Mouse (Mus musculus) testis, adult 2 months (tissue): ENCODE results near the gene Tgfbr3. TPM values are rescaled to one million over a fixed set of nuclear protein-coding genes. Genes with fewer than 3 reads are reported as not detected.

Source experiments
- H3K27ac ChIP-seq: fragments of 200-500 bp; 2 replicates; pipeline ENCODE4 v1.5.1; 2012; ENCODE audit warnings: low read depth, low read length; ENCODE audit not compliant: control insufficient read depth, insufficient read depth
- H3K27me3 ChIP-seq: fragments of 200-500 bp; 2 replicates; pipeline ENCODE4 v1.6.1; 2012; ENCODE audit warnings: mild to moderate bottlenecking, low read length, moderate library complexity; ENCODE audit not compliant: control insufficient read depth, insufficient read depth
- H3K36me3 ChIP-seq: fragments of 200-500 bp; 2 replicates; pipeline ENCODE4 v1.6.1; 2012; ENCODE audit warnings: mild to moderate bottlenecking, low read length; ENCODE audit not compliant: control insufficient read depth, insufficient read depth
- H3K4me1 ChIP-seq: fragments of 200-500 bp; 2 replicates; pipeline ENCODE4 v1.6.1; 2012; ENCODE audit warnings: low read length; ENCODE audit not compliant: control insufficient read depth, insufficient read depth
- H3K4me3 ChIP-seq: fragments of 200-500 bp; 2 replicates; pipeline ENCODE4 v1.5.1; 2012; ENCODE audit warnings: low read depth, mild to moderate bottlenecking, low read length, moderate library complexity, mixed read lengths; ENCODE audit not compliant: control insufficient read depth
- CTCF ChIP-seq: fragments of 200-500 bp; IDR thresholded peaks from 2 replicates; pipeline ENCODE4 v1.5.1; 2012; ENCODE audit warnings: low read depth, mild to moderate bottlenecking, inconsistent platforms, low read length, moderate library complexity; ENCODE audit not compliant: control insufficient read depth, insufficient read depth, insufficient replicate concordance
- POLR2A ChIP-seq: fragments of 200-500 bp; IDR thresholded peaks from 2 replicates; pipeline ENCODE4 v1.6.1; 2012; ENCODE audit warnings: low read depth, mild to moderate bottlenecking, inconsistent platforms, low read length, moderate library complexity; ENCODE audit not compliant: control insufficient read depth
- polyA plus RNA-seq: library from polyadenylated mRNA; depleted of rRNA; stranded (reverse); fragments of >200 nt; gene quantifications from 2 replicates; pipeline ENCODE4 v1.2.3, GENCODE M21; 2012

The Tgfbr3 gene
- polyA plus RNA-seq, 1 experiment, result 8.4 TPM

- H3K4me1 ChIP-seq, result peaks cover 7% of the 10 kb centered on the region
- no peak for TF ChIP-seq CTCF
- no peak for TF ChIP-seq POLR2A
- H3K27ac ChIP-seq, result peak overlapping the region; percentile 57
- no peaks in the 10 kb centered on the region for H3K27me3 ChIP-seq
- H3K36me3 ChIP-seq, result no peaks in the 10 kb centered on the region
- H3K4me3 ChIP-seq, result no peak overlapping the region
These were observed 211.5 kb downstream of the Tgfbr3 start for GRCm38 (mm10) chr5:107077900-107078299.

- H3K4me3 ChIP-seq, result no peak overlapping the region
- no peak for TF ChIP-seq POLR2A
- no peak for TF ChIP-seq CTCF
- H3K27ac ChIP-seq, result peak overlapping the region; percentile 77
- H3K36me3 ChIP-seq, result no peaks in the 10 kb centered on the region
- no peaks in the 10 kb centered on the region for H3K27me3 ChIP-seq
- H3K4me1 ChIP-seq, result peaks cover 7% of the 10 kb centered on the region
These were observed 214.3 kb downstream of the Tgfbr3 start for GRCm38 (mm10) chr5:107074980-107075583.

DNA sequence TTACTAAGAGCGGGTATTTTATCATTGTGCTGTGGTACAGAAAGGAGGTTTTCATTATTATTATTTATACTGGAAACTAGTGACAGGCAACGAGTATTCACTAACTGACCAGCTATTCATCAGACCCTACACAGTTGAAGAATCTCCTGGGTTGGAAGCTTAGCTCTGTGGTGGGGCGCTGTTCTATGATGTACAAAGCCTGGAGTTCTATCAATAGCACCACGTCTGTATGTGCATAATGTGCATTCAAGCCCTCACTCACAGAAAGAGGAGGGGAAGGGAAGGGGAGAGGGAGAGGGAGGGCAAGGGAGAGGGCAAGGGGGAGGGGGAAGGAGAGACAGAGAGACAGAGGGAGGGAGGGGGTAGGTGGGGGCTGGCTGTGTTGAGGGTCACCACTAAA is 215.1 kb downstream of the Tgfbr3 start:
- Histone ChIP-seq H3K4me1 (peaks cover 5% of the 10 kb centered on the region), H3K27me3 (no peaks in the 10 kb centered on the region), H3K27ac (no peak overlapping the region), H3K4me3 (no peak overlapping the region), H3K36me3 (no peaks in the 10 kb centered on the region)
- no peak for TF ChIP-seq CTCF
- TF ChIP-seq POLR2A, result no peak

GRCm38 (mm10) chr5:107073536-107073935 is 215.9 kb downstream of the Tgfbr3 start:
- Histone ChIP-seq H3K27me3 (no peaks in the 10 kb centered on the region), H3K4me1 (peaks cover 4% of the 10 kb centered on the region), H3K27ac (no peak overlapping the region), H3K36me3 (no peaks in the 10 kb centered on the region), H3K4me3 (no peak overlapping the region)
- TF ChIP-seq POLR2A (no peak), CTCF (no peak)

DNA sequence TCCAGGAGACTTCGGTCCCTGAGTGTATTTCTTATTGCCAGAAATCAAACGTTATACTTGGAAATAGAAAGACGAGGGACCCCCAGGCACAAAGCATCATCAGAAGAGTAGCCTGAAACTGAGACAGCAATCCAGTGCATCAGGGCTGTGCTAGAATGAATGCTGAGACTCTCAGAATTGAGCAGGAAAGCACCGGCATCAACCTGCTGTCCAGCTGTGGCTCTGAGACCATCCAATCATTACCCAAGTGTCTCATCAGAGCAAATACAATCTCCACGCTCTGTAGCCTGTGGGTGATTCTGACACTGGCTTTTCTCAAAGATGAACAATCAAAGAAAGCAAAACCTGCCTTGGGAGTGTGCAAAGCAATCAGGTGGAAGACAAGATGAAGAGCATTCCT is 221.3 kb downstream of the Tgfbr3 start:
- Histone ChIP-seq H3K4me1 (no peaks in the 10 kb centered on the region), H3K4me3 (no peak overlapping the region), H3K27ac (no peak overlapping the region), H3K27me3 (no peaks in the 10 kb centered on the region), H3K36me3 (no peaks in the 10 kb centered on the region)
- no peak for TF ChIP-seq CTCF
- no peak for TF ChIP-seq POLR2A

DNA sequence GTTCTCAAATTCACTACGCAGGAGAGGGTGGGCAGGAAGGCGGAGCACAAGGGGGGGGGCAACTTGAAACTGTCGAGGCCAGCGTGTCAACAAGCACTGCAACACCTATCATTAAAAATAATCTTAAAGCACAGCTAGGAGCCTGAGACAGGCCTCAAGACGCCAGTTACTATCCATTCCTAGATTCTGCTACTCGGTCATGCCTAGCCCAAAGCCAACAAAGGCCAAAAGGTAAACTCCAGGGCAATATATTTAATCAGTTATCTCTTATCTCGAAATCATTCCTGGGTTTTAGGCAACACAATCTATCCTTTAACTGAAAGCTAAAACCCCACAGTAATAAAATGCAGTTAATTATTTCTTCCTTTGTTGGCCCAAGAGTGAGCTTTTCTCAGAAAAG is 221.9 kb downstream of the Tgfbr3 start:
- no peaks in the 10 kb centered on the region for H3K4me1 ChIP-seq
- no peak overlapping the region for H3K27ac ChIP-seq
- no peaks in the 10 kb centered on the region for H3K27me3 ChIP-seq
- no peak for TF ChIP-seq POLR2A
- H3K36me3 ChIP-seq, result no peaks in the 10 kb centered on the region
- no peak overlapping the region for H3K4me3 ChIP-seq

DNA sequence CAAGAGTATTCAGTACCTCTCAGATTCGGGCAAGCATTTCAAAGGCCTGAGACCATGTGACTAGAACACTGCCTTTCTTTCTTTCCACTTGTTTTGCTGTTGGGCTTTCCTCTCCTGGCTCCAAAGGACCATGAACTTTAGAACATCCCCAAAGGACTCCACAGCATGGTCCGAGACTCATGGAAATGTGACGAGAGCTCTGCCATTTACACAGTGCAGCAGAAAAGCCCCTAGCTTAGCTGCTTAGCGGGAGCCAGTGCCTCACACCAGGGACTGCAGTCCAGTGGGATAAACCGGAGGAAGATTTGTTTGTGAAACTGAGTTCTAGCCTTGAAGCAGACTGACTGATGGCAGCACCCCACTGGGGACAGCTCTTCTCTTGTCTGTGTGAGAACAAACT is 224.5 kb downstream of the Tgfbr3 start:
- Histone ChIP-seq H3K27me3 (no peaks in the 10 kb centered on the region), H3K36me3 (no peaks in the 10 kb centered on the region), H3K27ac (no peak overlapping the region), H3K4me1 (no peaks in the 10 kb centered on the region), H3K4me3 (no peak overlapping the region)
- no peak for TF ChIP-seq CTCF
- no peak for TF ChIP-seq POLR2A

GRCm38 (mm10) chr5:107062229-107062852 is 227.1 kb downstream of the Tgfbr3 start:
- H3K36me3 ChIP-seq, result no peaks in the 10 kb centered on the region
- no peak overlapping the region for H3K4me3 ChIP-seq
- TF ChIP-seq POLR2A (no peak), CTCF (no peak)
- H3K4me1 ChIP-seq, result no peaks in the 10 kb centered on the region
- no peak overlapping the region for H3K27ac ChIP-seq
- no peaks in the 10 kb centered on the region for H3K27me3 ChIP-seq
